In the genomic region with DNA sequence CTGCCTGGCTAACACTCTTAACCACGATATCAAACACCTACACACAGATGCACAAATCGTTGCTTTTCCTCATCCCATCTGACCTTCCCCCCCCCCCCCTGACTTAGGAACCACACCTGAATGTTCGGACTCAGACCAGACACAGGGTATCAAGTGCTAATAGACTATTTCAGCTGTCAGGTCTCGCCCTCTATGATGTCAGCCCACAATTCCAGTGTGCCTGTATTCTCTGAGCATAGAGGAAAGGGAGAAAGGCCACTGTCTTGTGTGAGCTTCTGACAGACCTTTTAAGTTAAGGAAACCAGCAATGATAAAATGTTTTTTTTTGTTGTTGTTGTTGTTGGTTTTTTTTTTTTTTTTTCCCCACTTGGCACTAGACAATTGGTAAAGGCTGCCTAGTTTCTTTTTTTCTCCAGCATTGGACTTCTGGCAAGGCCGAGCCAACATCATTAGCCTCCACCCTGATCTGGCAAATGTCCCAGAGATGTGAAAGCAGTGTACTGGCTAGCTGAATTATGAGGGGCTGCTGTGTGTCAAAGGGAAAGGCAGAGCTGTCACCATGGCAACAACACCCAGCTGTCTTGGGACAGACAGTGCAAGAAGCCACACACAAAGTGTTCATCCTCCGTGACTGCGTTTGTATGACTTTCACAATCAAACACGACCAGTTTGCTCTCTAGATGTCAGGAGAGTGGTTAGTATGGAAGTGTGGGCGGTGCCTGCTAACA, we compare ENCODE assay signal across 9 mouse cellular contexts. TPM values are rescaled to one million over a fixed set of nuclear protein-coding genes. Genes with fewer than 3 reads are reported as not detected.
DNase-seq lines count a peak whose midpoint lies in the region; ATAC-seq and TF ChIP-seq lines count a peak whose summit lies in the region.
"Had no signal": no experiment of that assay in that cellular context is flagged by ENCODE, and none has a peak within 500 bp of the region (broad histone marks: within the 10 kb centered on the region; RNA-seq: fewer than 3 reads in every experiment).

No protein-coding gene starts in this region.

- H3K4me2 ChIP-seq in liver, embryonic 11.5 days = no peak overlapping the region
- peak overlapping the region; percentile 34 for H3K4me2 ChIP-seq in hindbrain, embryonic 14.5 days (replicated peaks)
- H3K4me2 ChIP-seq in midbrain, embryonic 11.5 days = peak overlapping the region; percentile 20; the same call in 1 of the 2 replicates

- no peak overlapping the region for H3K27ac ChIP-seq in liver, adult 2 months (replicated peaks; ENCODE audit: insufficient read depth, low read depth, low read length)
- no peak overlapping the region for H3K27ac ChIP-seq in liver, embryonic 11.5 days (ENCODE audit: low read depth, low read length)
- peak overlapping the region; percentile 29 for H3K27ac ChIP-seq in hindbrain, embryonic 14.5 days
- peak overlapping the region; percentile 20 for H3K27ac ChIP-seq in midbrain, embryonic 11.5 days (ENCODE audit: low read depth, low read length)

- no peak for TF ChIP-seq POLR2A in liver, adult 2 months (IDR thresholded peaks at IDR 0.05; ENCODE audit: extremely low read depth, insufficient read depth, low read length)

- DNase-seq in liver, adult 2 months (ENCODE audit: extremely low read depth, low read depth, low spot score) = peak; percentile 11
- no peak for DNase-seq in liver, embryonic 11.5 days (ENCODE audit: low spot score)
- DNase-seq in cerebellum, postnatal 25 days = peak; percentile 19 to 29
- peak; percentile 59 for DNase-seq in gastrocnemius, postnatal 14 days
- peak; percentile 79 for DNase-seq in hindbrain, embryonic 14.5 days (ENCODE audit: low spot score)
- peak; percentile 41 to 63 for DNase-seq in layer of hippocampus, postnatal 14 days (ENCODE audit: low spot score in 2 of 2)
- peak; percentile 92 for DNase-seq in midbrain, embryonic 11.5 days (ENCODE audit: low spot score, missing footprints)
- peak; percentile 82 for DNase-seq in skeletal muscle tissue, adult 2 months (ENCODE audit: low read depth, low spot score)

- no peak overlapping the region for H3K9ac ChIP-seq in liver, adult 2 months (ENCODE audit: low read depth, low read length)
- H3K9ac ChIP-seq in liver, embryonic 11.5 days (ENCODE audit: low read depth, low read length) = no peak overlapping the region
- no peak overlapping the region for H3K9ac ChIP-seq in hindbrain, embryonic 14.5 days
- H3K9ac ChIP-seq in midbrain, embryonic 11.5 days (ENCODE audit: low read length) = no peak overlapping the region

- TF ChIP-seq CTCF in liver, adult 2 months (IDR thresholded peaks at IDR 0.05; ENCODE audit: low read depth, low read length) = no peak

- H3K4me1 ChIP-seq in liver, adult 2 months (ENCODE audit: control insufficient read depth, insufficient read depth, low read length) = no peaks in the 10 kb centered on the region
- H3K4me1 ChIP-seq in liver, embryonic 11.5 days (replicated peaks; ENCODE audit: control insufficient read depth, insufficient read depth, low read length) = no peaks in the 10 kb centered on the region
- peaks cover 10% of the 10 kb centered on the region; the same call in 1 of the 2 replicates for H3K4me1 ChIP-seq in hindbrain, embryonic 14.5 days (replicated peaks; ENCODE audit: control insufficient read depth, insufficient read depth, low read length)
- peaks cover 9% of the 10 kb centered on the region; the same call in 1 of the 2 replicates for H3K4me1 ChIP-seq in midbrain, embryonic 11.5 days (ENCODE audit: control insufficient read depth, insufficient read depth, low read length)

- no peaks in the 10 kb centered on the region for H3K36me3 ChIP-seq in liver, adult 2 months (ENCODE audit: control insufficient read depth, insufficient read depth, low read length)
- no peaks in the 10 kb centered on the region for H3K36me3 ChIP-seq in liver, embryonic 11.5 days (ENCODE audit: control insufficient read depth, insufficient read depth, low read length)
- no peaks in the 10 kb centered on the region for H3K36me3 ChIP-seq in hindbrain, embryonic 14.5 days (replicated peaks; ENCODE audit: control insufficient read depth, insufficient read depth)
- H3K36me3 ChIP-seq in midbrain, embryonic 11.5 days (ENCODE audit: control insufficient read depth, insufficient read depth, low read length) = no peaks in the 10 kb centered on the region

- ATAC-seq in liver, embryonic 11.5 days (replicated peaks; ENCODE audit: low FRiP score) = no peak
- ATAC-seq in hindbrain, embryonic 14.5 days (ENCODE audit: low FRiP score) = peak; percentile 96
- ATAC-seq in midbrain, embryonic 11.5 days (ENCODE audit: low FRiP score) = peak; percentile 96

- H3K4me3 ChIP-seq in liver, adult 2 months (ENCODE audit: insufficient read depth, low read depth, low read length) = no peak overlapping the region
- H3K4me3 ChIP-seq in liver, embryonic 11.5 days (ENCODE audit: low read depth, low read length) = no peak overlapping the region
- H3K4me3 ChIP-seq in hindbrain, embryonic 14.5 days (replicated peaks; ENCODE audit: low read length) = no peak overlapping the region
- H3K4me3 ChIP-seq in midbrain, embryonic 11.5 days (ENCODE audit: low read depth, low read length) = no peak overlapping the region

- intact Hi-C loops in gastrocnemius, postnatal 14 days (cut with DNase I; ENCODE audit: low total_unique reads) = no loop called here

- no peaks in the 10 kb centered on the region for H3K79me2 ChIP-seq in liver, adult 2 months (ENCODE audit: control insufficient read depth, insufficient read depth, low read length)

- no peaks in the 10 kb centered on the region for H3K27me3 ChIP-seq in liver, adult 2 months (ENCODE audit: control insufficient read depth, insufficient read depth, low read length)
- H3K27me3 ChIP-seq in liver, embryonic 11.5 days (replicated peaks; ENCODE audit: control insufficient read depth, insufficient read depth, low read length) = no peaks in the 10 kb centered on the region
- no peaks in the 10 kb centered on the region for H3K27me3 ChIP-seq in hindbrain, embryonic 14.5 days (ENCODE audit: control insufficient read depth, insufficient read depth, low read length)
- H3K27me3 ChIP-seq in midbrain, embryonic 11.5 days (ENCODE audit: control insufficient read depth, insufficient read depth, low read length) = no peaks in the 10 kb centered on the region

- whole genome bisulfite sequencing in liver, adult 2 months = 63% methylated on average over 9 of the region's 9 CpGs
- WGBS in liver, embryonic 11.5 days = 68% methylated on average over 9 of the region's 9 CpGs
- 33% methylated on average over 9 of the region's 9 CpGs for WGBS in hindbrain, embryonic 14.5 days
- WGBS in midbrain, embryonic 11.5 days = 53% methylated on average over 9 of the region's 9 CpGs

- no peaks in the 10 kb centered on the region for H3K9me3 ChIP-seq in liver, embryonic 11.5 days (ENCODE audit: control insufficient read depth, low read length)
- no peaks in the 10 kb centered on the region for H3K9me3 ChIP-seq in hindbrain, embryonic 14.5 days (ENCODE audit: control insufficient read depth, low read length)
- H3K9me3 ChIP-seq in midbrain, embryonic 11.5 days (ENCODE audit: control insufficient read depth, low read length) = no peaks in the 10 kb centered on the region

RNA-seq across cellular contexts. Expression of gene Lrrc72, which starts 46.0 kb away (rescaled TPM):
- not detected in 2 replicates for total RNA-seq in liver, adult 2 months (2014; rRNA removed)
- polyA plus RNA-seq in liver, adult 2 months (2012; rRNA removed) = not detected in 2 replicates
- not detected in 2 replicates for polyA plus RNA-seq in liver, embryonic 11.5 days (2014; fragmentation: Nextera tagmentation; extraction: Ambion mirVana)
- not detected for total RNA-seq in gastrocnemius, postnatal 14 days (2021)
- polyA plus RNA-seq in hindbrain, embryonic 14.5 days (2014; fragmentation: Nextera tagmentation; extraction: Ambion mirVana) = not detected in 2 replicates
- total RNA-seq in layer of hippocampus, postnatal 14 days (2021) = not detected
- not detected in 2 replicates for polyA plus RNA-seq in midbrain, embryonic 11.5 days (2014; fragmentation: Nextera tagmentation; extraction: Ambion mirVana)
- polyA plus RNA-seq: frontal cortex, adult 2 months had no signal

RNA-seq across cellular contexts. Expression of gene Bzw2, which starts 49.4 kb away (rescaled TPM):
- 7.5 and 8.5 TPM in 2 replicates for total RNA-seq in liver, adult 2 months (2014; rRNA removed)
- polyA plus RNA-seq in liver, adult 2 months (2012; rRNA removed) = 2.4 and 2.5 TPM in 2 replicates
- 181 and 200 TPM in 2 replicates for polyA plus RNA-seq in liver, embryonic 11.5 days (2014; fragmentation: Nextera tagmentation; extraction: Ambion mirVana)
- total RNA-seq in gastrocnemius, postnatal 14 days (2021) = 100 to 1,000 TPM; 118 to 136 TPM
- polyA plus RNA-seq in hindbrain, embryonic 14.5 days (2014; fragmentation: Nextera tagmentation; extraction: Ambion mirVana) = 400 and 402 TPM in 2 replicates
- total RNA-seq in layer of hippocampus, postnatal 14 days (2021) = 10 to 100 TPM; 89.3 to 95.3 TPM
- polyA plus RNA-seq in midbrain, embryonic 11.5 days (2014; fragmentation: Nextera tagmentation; extraction: Ambion mirVana) = 292 and 312 TPM in 2 replicates

RNA-seq across cellular contexts. Expression of gene Ankmy2, which starts 50.3 kb away (rescaled TPM):
- 6.5 and 7.9 TPM in 2 replicates for total RNA-seq in liver, adult 2 months (2014; rRNA removed)
- polyA plus RNA-seq in liver, adult 2 months (2012; rRNA removed) = 2.6 and 3.4 TPM in 2 replicates
- polyA plus RNA-seq in liver, embryonic 11.5 days (2014; fragmentation: Nextera tagmentation; extraction: Ambion mirVana) = 24.2 TPM in 2 replicates
- total RNA-seq in gastrocnemius, postnatal 14 days (2021) = 10 to 100 TPM; 10.0 to 11.0 TPM
- 78.7 and 88.0 TPM in 2 replicates for polyA plus RNA-seq in hindbrain, embryonic 14.5 days (2014; fragmentation: Nextera tagmentation; extraction: Ambion mirVana)
- 10 to 100 TPM; 50.4 to 51.8 TPM for total RNA-seq in layer of hippocampus, postnatal 14 days (2021)
- 30.9 and 33.8 TPM in 2 replicates for polyA plus RNA-seq in midbrain, embryonic 11.5 days (2014; fragmentation: Nextera tagmentation; extraction: Ambion mirVana)

Comparison
In these comparisons a context has a peak if more than half of its experiments do, and no peak if none do; other contexts are left out.
1. RNA of gene Bzw2, which starts 49.4 kb away (polyA plus RNA-seq): 400 to 402 TPM in hindbrain, embryonic 14.5 days, 292 to 312 TPM in midbrain, embryonic 11.5 days and 181 to 200 TPM in liver, embryonic 11.5 days; 2.4 to 2.5 TPM in liver, adult 2 months; every median in the first group is over 10 times any median in the second.
2. H3K27ac ChIP-seq: peak in hindbrain, embryonic 14.5 days (single experiment) and midbrain, embryonic 11.5 days (single experiment); none in liver, adult 2 months (single experiment) and liver, embryonic 11.5 days (single experiment).